Mouse (Mus musculus): Measurements from ENCODE around the gene Jtb. TPM values are rescaled to one million over a fixed set of nuclear protein-coding genes. Genes with fewer than 3 reads are reported as not detected.

Jtb gene
- polyA plus RNA-seq, 1 experiment from 2014 or later = 68.7 TPM

DNA sequence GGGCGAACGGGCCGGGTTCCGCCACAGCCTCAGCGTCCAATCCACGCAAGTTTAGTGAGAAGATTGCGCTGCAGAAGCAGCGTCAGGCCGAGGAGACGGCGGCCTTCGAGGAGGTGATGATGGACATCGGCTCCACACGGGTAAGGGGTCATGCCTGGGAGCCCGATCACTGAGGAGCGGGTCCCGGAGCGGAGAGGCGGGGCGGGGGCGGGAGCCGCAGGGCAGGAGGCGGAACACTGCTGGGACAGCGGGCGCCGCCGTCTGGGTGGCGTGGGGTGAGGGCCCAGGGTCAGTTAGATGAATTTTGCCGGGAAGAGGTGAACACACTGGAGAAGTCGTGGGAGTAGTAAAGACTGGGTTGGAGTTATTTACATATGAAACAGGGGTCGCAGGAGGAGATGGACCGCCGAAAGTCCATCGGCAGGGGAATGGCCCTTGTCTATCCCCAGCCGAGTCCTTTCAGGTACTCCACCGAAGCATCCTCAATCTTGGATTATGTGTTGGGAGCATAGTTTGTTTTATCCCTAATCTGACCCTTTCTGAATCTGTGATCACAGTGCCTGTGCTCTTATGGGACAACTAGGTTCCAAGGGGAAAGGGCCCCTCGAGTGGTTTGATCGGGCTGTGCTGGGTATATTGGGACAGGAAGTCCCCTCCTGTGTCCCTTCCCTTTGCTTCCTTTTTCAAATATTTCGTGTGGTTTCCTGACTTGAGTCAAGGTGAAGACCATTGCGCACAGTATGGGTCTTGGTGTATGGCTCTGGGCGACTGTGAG is 23.2 kb downstream of the Jtb start:
- Histone ChIP-seq H3K9ac (replicated peaks) (peak overlapping the region; percentile 98), H3K36me3 (replicated peaks; ENCODE audit: insufficient read depth, low read length) (peaks cover 27% of the 10 kb centered on the region), H3K4me1 (ENCODE audit: insufficient read depth) (peaks cover 15% of the 10 kb centered on the region), H3K27ac (ENCODE audit: low read depth) (peak overlapping the region; percentile 90), H3K27me3 (ENCODE audit: insufficient read depth, low read length) (no peaks in the 10 kb centered on the region), H3K9me3 (ENCODE audit: low read length) (no peaks in the 10 kb centered on the region), H3K4me2 (ENCODE audit: low read depth, low read length) (peak overlapping the region; percentile 94), H3K4me3 (ENCODE audit: low read depth, low read length) (peak overlapping the region; percentile 99)
- ATAC-seq = peak; percentile 68
- DNase-seq = peak; percentile 68
- no peak for TF ChIP-seq CTCF (IDR thresholded peaks at IDR 0.05; ENCODE audit: low read depth)
- no peak for TF ChIP-seq EP300 (IDR thresholded peaks at IDR 0.05; ENCODE audit: low read depth)
- WGBS (ENCODE audit: insufficient replicate concordance) = 2% methylated on average over 41 of the region's 41 CpGs

DNA sequence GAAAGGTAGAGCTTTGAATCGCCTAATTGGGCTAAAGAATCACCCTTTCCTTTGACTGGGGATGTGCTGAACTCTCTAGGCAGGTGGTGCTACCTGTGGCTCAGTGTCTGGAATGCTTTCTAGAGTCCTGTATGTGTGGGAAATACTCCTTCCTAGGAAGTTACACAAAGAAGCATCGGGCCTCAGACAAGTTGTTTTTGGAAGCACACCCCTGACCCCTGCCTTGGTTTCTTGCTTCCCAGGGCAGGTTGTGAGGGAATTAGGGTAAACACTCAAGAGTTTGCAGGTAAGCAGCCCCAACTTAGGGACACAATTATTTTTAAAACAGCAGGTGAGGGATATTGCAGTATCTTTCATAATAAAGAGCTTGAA is 23.8 kb downstream of the Jtb start:
- Histone ChIP-seq H3K27ac (ENCODE audit: low read depth) (peak overlapping the region; percentile 90), H3K4me1 (ENCODE audit: insufficient read depth) (peaks cover 15% of the 10 kb centered on the region), H3K4me2 (ENCODE audit: low read depth, low read length) (peak overlapping the region; percentile 94), H3K9me3 (ENCODE audit: low read length) (no peaks in the 10 kb centered on the region), H3K27me3 (ENCODE audit: insufficient read depth, low read length) (no peaks in the 10 kb centered on the region), H3K36me3 (replicated peaks; ENCODE audit: insufficient read depth, low read length) (peaks cover 32% of the 10 kb centered on the region), H3K9ac (replicated peaks) (peak overlapping the region; percentile 98), H3K4me3 (ENCODE audit: low read depth, low read length) (peak overlapping the region; percentile 99)
- TF ChIP-seq EP300 (IDR thresholded peaks at IDR 0.05; ENCODE audit: low read depth) (no peak), CTCF (IDR thresholded peaks at IDR 0.05; ENCODE audit: low read depth) (no peak)
- DNase-seq (no peak), ATAC-seq (no peak)
- 8% methylated on average over 2 of the region's 2 CpGs for WGBS (ENCODE audit: insufficient replicate concordance)

DNA sequence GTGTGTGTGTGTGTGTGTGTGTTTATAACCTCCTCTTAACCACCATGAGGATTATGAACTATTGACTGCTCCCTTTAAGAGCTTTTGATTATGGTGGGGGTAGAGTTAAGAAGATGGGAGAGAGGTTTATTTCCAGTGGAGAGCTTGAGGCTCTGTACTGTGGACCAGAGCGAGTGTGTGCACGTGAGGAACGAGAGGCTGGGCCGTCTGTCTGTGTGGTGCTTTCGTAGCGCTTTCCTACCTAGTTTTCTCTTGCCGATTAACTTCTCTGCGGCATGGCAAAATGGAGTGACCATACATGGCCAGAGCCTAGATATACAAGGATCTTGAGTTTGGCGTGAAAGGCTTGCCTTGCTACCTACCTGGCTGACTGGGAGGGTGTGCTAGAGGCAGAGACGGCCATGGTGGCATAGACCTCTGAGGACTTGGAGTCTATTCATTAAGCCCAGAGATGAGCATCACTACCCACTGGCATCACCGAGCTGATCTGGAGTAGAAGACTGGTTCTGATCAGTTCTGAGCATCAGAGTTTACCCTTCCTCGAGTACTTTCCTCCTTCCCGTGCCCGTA is 24.5 kb downstream of the Jtb start:
- Histone ChIP-seq H3K9me3 (ENCODE audit: low read length) (no peaks in the 10 kb centered on the region), H3K4me1 (ENCODE audit: insufficient read depth) (peaks cover 15% of the 10 kb centered on the region), H3K9ac (replicated peaks) (no peak overlapping the region; the same call in 1 of the 2 replicates), H3K27me3 (ENCODE audit: insufficient read depth, low read length) (no peaks in the 10 kb centered on the region), H3K4me3 (ENCODE audit: low read depth, low read length) (no peak overlapping the region), H3K27ac (ENCODE audit: low read depth) (no peak overlapping the region), H3K4me2 (ENCODE audit: low read depth, low read length) (peak overlapping the region; percentile 94), H3K36me3 (replicated peaks; ENCODE audit: insufficient read depth, low read length) (peaks cover 34% of the 10 kb centered on the region)
- DNase-seq (no peak), ATAC-seq (no peak)
- no peak for TF ChIP-seq CTCF (IDR thresholded peaks at IDR 0.05; ENCODE audit: low read depth)
- no peak for TF ChIP-seq EP300 (IDR thresholded peaks at IDR 0.05; ENCODE audit: low read depth)
- 90% methylated on average over 14 of the region's 14 CpGs for WGBS (ENCODE audit: insufficient replicate concordance)

DNA sequence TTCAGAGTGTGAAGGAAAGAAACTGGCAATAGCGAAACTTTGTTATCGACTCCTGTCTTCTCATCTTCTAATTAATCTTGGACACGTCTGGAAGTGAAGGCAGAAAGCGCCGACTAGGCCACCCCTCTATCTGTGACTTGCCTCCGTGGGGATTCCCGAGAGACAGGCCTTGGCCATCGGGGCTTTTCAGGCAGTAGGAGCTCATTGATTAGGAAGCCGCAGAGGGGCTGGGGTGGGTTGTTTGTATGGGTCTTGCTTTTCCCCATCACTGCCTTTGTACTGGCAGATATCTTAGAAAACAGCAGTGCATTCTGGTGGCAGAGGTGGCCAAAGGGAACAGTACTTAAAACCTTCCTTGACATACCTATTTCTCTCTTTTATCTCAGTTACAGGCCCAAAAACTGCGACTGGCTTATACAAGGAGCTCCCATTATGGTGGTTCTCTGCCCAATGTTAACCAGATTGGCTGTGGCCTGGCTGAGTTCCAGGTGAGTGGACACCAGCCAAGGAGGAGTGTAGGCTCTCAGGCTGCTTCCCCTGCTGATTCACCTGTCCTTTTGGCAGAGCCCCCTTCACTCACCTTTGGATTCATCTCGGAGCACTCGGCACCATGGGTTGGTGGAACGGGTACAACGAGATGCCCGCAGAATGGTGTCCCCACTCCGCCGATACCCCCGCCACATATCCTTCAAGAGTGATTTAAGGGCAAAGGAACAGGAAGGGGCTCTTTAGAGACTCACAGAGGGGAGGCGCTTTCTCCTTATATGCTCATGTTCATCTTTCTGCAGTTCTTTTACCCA is 25.5 kb downstream of the Jtb start:
- Histone ChIP-seq H3K4me1 (ENCODE audit: insufficient read depth) (peaks cover 15% of the 10 kb centered on the region), H3K36me3 (replicated peaks; ENCODE audit: insufficient read depth, low read length) (peaks cover 36% of the 10 kb centered on the region), H3K27ac (ENCODE audit: low read depth) (no peak overlapping the region), H3K9ac (replicated peaks) (no peak overlapping the region), H3K4me3 (ENCODE audit: low read depth, low read length) (no peak overlapping the region), H3K27me3 (ENCODE audit: insufficient read depth, low read length) (no peaks in the 10 kb centered on the region), H3K9me3 (ENCODE audit: low read length) (no peaks in the 10 kb centered on the region), H3K4me2 (ENCODE audit: low read depth, low read length) (no peak overlapping the region)
- 87% methylated on average over 19 of the region's 19 CpGs for WGBS (ENCODE audit: insufficient replicate concordance)
- TF ChIP-seq CTCF (IDR thresholded peaks at IDR 0.05; ENCODE audit: low read depth) (no peak), EP300 (IDR thresholded peaks at IDR 0.05; ENCODE audit: low read depth) (no peak)
- ATAC-seq = no peak
- DNase-seq = no peak

DNA sequence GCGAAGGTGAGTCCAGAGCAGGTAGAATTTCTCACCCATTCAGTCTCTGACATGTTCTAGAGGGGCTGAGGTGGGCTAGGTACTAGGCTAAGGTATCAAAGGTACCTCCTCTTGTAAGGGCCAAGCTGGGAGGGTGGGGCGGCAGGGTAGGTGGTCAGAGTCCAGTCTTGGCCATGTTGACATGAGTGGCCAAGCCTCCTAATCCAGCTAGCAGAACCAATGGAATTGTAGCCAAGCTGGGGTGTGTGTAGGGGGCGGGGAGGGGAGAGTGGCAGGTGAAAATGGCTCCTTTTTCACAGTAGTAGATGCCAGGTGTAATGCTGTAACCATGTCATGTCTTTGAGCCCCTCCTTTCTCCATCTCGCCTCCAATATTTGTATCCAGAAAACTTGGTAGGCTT is 27.1 kb downstream of the Jtb start:
- peak overlapping the region; percentile 79 for H3K27ac ChIP-seq (ENCODE audit: low read depth)
- peak; percentile 68 for ATAC-seq
- no peak overlapping the region for H3K9ac ChIP-seq (replicated peaks)

More for the DNA sequence above, 27.1 kb downstream of the Jtb start:
- peak; percentile 70 for DNase-seq
- Histone ChIP-seq H3K9me3 (ENCODE audit: low read length) (no peaks in the 10 kb centered on the region), H3K4me3 (ENCODE audit: low read depth, low read length) (no peak overlapping the region), H3K4me1 (ENCODE audit: insufficient read depth) (peaks cover 15% of the 10 kb centered on the region), H3K36me3 (replicated peaks; ENCODE audit: insufficient read depth, low read length) (peaks cover 52% of the 10 kb centered on the region), H3K4me2 (ENCODE audit: low read depth, low read length) (no peak overlapping the region), H3K27me3 (ENCODE audit: insufficient read depth, low read length) (no peaks in the 10 kb centered on the region)
- TF ChIP-seq EP300 (IDR thresholded peaks at IDR 0.05; ENCODE audit: low read depth) (peak; percentile 82), CTCF (IDR thresholded peaks at IDR 0.05; ENCODE audit: low read depth) (no peak)
- 66% methylated on average over 4 of the region's 4 CpGs for WGBS (ENCODE audit: insufficient replicate concordance)
